Mouse (Mus musculus) erythroblast, embryonic 14.5 days (primary cell): ENCODE measurements around the gene Gm17657.

Source experiments
- GATA1 ChIP-seq: IDR thresholded peaks from 2 replicates; pipeline ENCODE4 v1.6.1; 2012; ENCODE audit warnings: low read length, inconsistent platforms, mixed read lengths
- TAL1 ChIP-seq: IDR thresholded peaks from 3 replicates; pipeline ENCODE4 v1.6.1; 2012; ENCODE audit warnings: low read length, inconsistent platforms, mixed read lengths

- TF ChIP-seq GATA1 (no peak), TAL1 (no peak)
Measured at GRCm38 (mm10) chr17:29533866-29534265, 15.6 kb downstream of the Gm17657 start.
